Mouse (Mus musculus) hindbrain, embryonic 13.5 days (tissue): ENCODE results near the gene Ccdc28b. TPM values are rescaled to one million over a fixed set of nuclear protein-coding genes. Genes with fewer than 3 reads are reported as not detected.
A peak's percentile ranks its signal among the peaks of the same experiment; 100 is the strongest.

Source experiments
- ATAC-seq: fragments of 200-750 bp; cut with Nextera tagmentation; 2 replicates; pipeline ENCODE4 v1.8.0; 2017; ENCODE audit warnings: moderate TSS enrichment; ENCODE audit not compliant: low FRiP score
- H3K27ac ChIP-seq: fragments of 300-500 bp; sonication (generic); 2 replicates; pipeline ENCODE4 v1.5.1; 2015; ENCODE audit warnings: inconsistent platforms, mild to moderate bottlenecking, moderate library complexity
- H3K27me3 ChIP-seq: fragments of 300-500 bp; sonication (generic); 2 replicates; pipeline ENCODE4 v1.6.1; 2015; ENCODE audit warnings: mild to moderate bottlenecking, inconsistent platforms
- H3K36me3 ChIP-seq: fragments of 300-500 bp; sonication (generic); 2 replicates; pipeline ENCODE4 v1.6.1; 2015; ENCODE audit warnings: mild to moderate bottlenecking, inconsistent platforms
- H3K4me1 ChIP-seq: fragments of 300-500 bp; sonication (generic); replicated peaks from 2 replicates; pipeline ENCODE4 v1.6.1; 2015; ENCODE audit warnings: inconsistent platforms
- H3K4me2 ChIP-seq: fragments of 300-500 bp; sonication (generic); 2 replicates; pipeline ENCODE4 v1.6.1; 2015; ENCODE audit warnings: inconsistent platforms, mild to moderate bottlenecking, moderate library complexity
- H3K4me3 ChIP-seq: fragments of 300-500 bp; sonication (generic); 2 replicates; pipeline ENCODE4 v1.5.1; 2015; ENCODE audit warnings: mild to moderate bottlenecking, inconsistent platforms
- H3K9ac ChIP-seq: fragments of 300-500 bp; sonication (generic); 2 replicates; pipeline ENCODE4 v1.6.1; 2015; ENCODE audit warnings: mild to moderate bottlenecking, inconsistent platforms
- H3K9me3 ChIP-seq: fragments of 300-500 bp; sonication (generic); 2 replicates; pipeline ENCODE4 v1.6.1; 2016; ENCODE audit warnings: inconsistent platforms
- WGBS: fragments of 180-500 bp; shearing (Covaris S2); methylation state at CpG from one replicate; pipeline ENCODE4 v1.1.7; 2015; 5-methylcytosine and 5-hydroxymethylcytosine counted together
- polyA plus RNA-seq: library from polyadenylated mRNA; unstranded; fragments of >200 nt; fragmentation: Nextera tagmentation; extraction: Ambion mirVana; gene quantifications from 2 replicates; pipeline ENCODE4 v1.2.1, GENCODE M21; 2015

Ccdc28b gene
- polyA plus RNA-seq, 1 experiment from 2014 or later = 130 TPM

- Histone ChIP-seq H3K4me3 (no peak overlapping the region), H3K36me3 (no peaks in the 10 kb centered on the region), H3K9me3 (no peaks in the 10 kb centered on the region), H3K9ac (0 out of 2 replicates have a peak overlapping the region, but pooled peaks have one; percentile 57), H3K27ac (no peak overlapping the region), H3K27me3 (0 out of 2 replicates have a peak, but pooled peaks cover 5% of the 10 kb centered on the region), H3K4me1 (peaks cover 7% of the 10 kb centered on the region; the same call in 1 of the 2 replicates), H3K4me2 (no peak overlapping the region)
- no peak for ATAC-seq
- WGBS = 82% methylated on average over 7 of the region's 7 CpGs
Measured at GRCm38 (mm10) chr4:129577688-129578087, 46.1 kb downstream of the Ccdc28b start.

- 0 out of 2 replicates have a peak, but pooled peaks cover 5% of the 10 kb centered on the region for H3K27me3 ChIP-seq
- H3K4me3 ChIP-seq = no peak overlapping the region
- peak overlapping the region; percentile 25 for H3K4me2 ChIP-seq
- 32% methylated on average over 21 of the region's 21 CpGs for WGBS
- H3K4me1 ChIP-seq = peaks cover 7% of the 10 kb centered on the region; the same call in 1 of the 2 replicates
- H3K9ac ChIP-seq = peak overlapping the region; percentile 57
- H3K36me3 ChIP-seq = no peaks in the 10 kb centered on the region
- ATAC-seq = 0 out of 2 replicates have a peak, but pooled peaks have one; percentile 36
- H3K9me3 ChIP-seq = no peaks in the 10 kb centered on the region
- no peak overlapping the region for H3K27ac ChIP-seq
Measured at GRCm38 (mm10) chr4:129576863-129577491, 46.8 kb downstream of the Ccdc28b start.

- ATAC-seq = no peak
- Histone ChIP-seq H3K4me1 (peaks cover 7% of the 10 kb centered on the region; the same call in 1 of the 2 replicates), H3K4me2 (no peak overlapping the region), H3K9me3 (no peaks in the 10 kb centered on the region), H3K36me3 (no peaks in the 10 kb centered on the region), H3K27me3 (0 out of 2 replicates have a peak, but pooled peaks cover 5% of the 10 kb centered on the region), H3K4me3 (no peak overlapping the region), H3K9ac (no peak overlapping the region), H3K27ac (no peak overlapping the region)
- 59% methylated on average over 7 of the region's 8 CpGs for WGBS
Measured at GRCm38 (mm10) chr4:129575171-129575844, 48.4 kb downstream of the Ccdc28b start.

GRCm38 (mm10) chr4:129573430-129573829 lies 50.3 kb downstream of the Ccdc28b start, which contains the start of gene Lck:
Lck (minus strand) TSS chr4:129573641.
- 0 out of 2 replicates have a peak, but pooled peaks cover 5% of the 10 kb centered on the region for H3K27me3 ChIP-seq
- H3K4me3 ChIP-seq = no peak within 1 kb of the TSS
- no peak within 1 kb of the TSS for H3K4me2 ChIP-seq
- ATAC-seq = no peak
- H3K4me1 ChIP-seq = peaks cover 7% of the 10 kb centered on the region; the same call in 1 of the 2 replicates
- H3K9ac ChIP-seq = no peak within 1 kb of the TSS
- no peaks in the 10 kb centered on the region for H3K9me3 ChIP-seq
- WGBS = 91% methylated on average over 8 of the region's 8 CpGs
- H3K27ac ChIP-seq = no peak within 1 kb of the TSS
- H3K36me3 ChIP-seq = no peaks in the 10 kb centered on the region

GRCm38 (mm10) chr4:129573093-129573370 lies 50.7 kb downstream of the Ccdc28b start:
- H3K4me1 ChIP-seq = peaks cover 7% of the 10 kb centered on the region; the same call in 1 of the 2 replicates
- H3K36me3 ChIP-seq = no peaks in the 10 kb centered on the region
- ATAC-seq = no peak
- H3K9me3 ChIP-seq = no peaks in the 10 kb centered on the region
- 0 out of 2 replicates have a peak, but pooled peaks cover 2% of the 10 kb centered on the region for H3K27me3 ChIP-seq
- no peak overlapping the region for H3K27ac ChIP-seq
- H3K4me2 ChIP-seq = no peak overlapping the region
- H3K9ac ChIP-seq = no peak overlapping the region
- WGBS = 99% methylated on average over 4 of the region's 4 CpGs
- no peak overlapping the region for H3K4me3 ChIP-seq

GRCm38 (mm10) chr4:129572236-129573092 lies 51.3 kb downstream of the Ccdc28b start:
- Histone ChIP-seq H3K9me3 (no peaks in the 10 kb centered on the region), H3K27ac (no peak overlapping the region), H3K4me3 (no peak overlapping the region), H3K4me1 (peaks cover 7% of the 10 kb centered on the region; the same call in 1 of the 2 replicates), H3K27me3 (no peaks in the 10 kb centered on the region), H3K36me3 (no peaks in the 10 kb centered on the region), H3K4me2 (no peak overlapping the region), H3K9ac (no peak overlapping the region)
- no peak for ATAC-seq
- WGBS = 87% methylated on average over 13 of the region's 13 CpGs

- Histone ChIP-seq H3K9ac (no peak overlapping the region), H3K9me3 (no peaks in the 10 kb centered on the region), H3K4me1 (no peaks in the 10 kb centered on the region), H3K27me3 (no peaks in the 10 kb centered on the region), H3K27ac (no peak overlapping the region), H3K36me3 (no peaks in the 10 kb centered on the region), H3K4me3 (no peak overlapping the region), H3K4me2 (no peak overlapping the region)
- no peak for ATAC-seq
- 79% methylated on average over 8 of the region's 8 CpGs for WGBS
Measured at GRCm38 (mm10) chr4:129571551-129572084, 52.1 kb downstream of the Ccdc28b start.

- Histone ChIP-seq H3K27me3 (no peaks in the 10 kb centered on the region), H3K4me3 (no peak overlapping the region), H3K36me3 (no peaks in the 10 kb centered on the region), H3K9me3 (no peaks in the 10 kb centered on the region), H3K4me2 (no peak overlapping the region), H3K4me1 (no peaks in the 10 kb centered on the region), H3K9ac (no peak overlapping the region), H3K27ac (no peak overlapping the region)
- WGBS = 89% methylated on average over 6 of the region's 6 CpGs
- no peak for ATAC-seq
Measured at GRCm38 (mm10) chr4:129570028-129570427, 53.7 kb downstream of the Ccdc28b start.

Other genes with a start within 250 kb of the Ccdc28b start
- gene Zbtb8a, start 245.8 kb downstream of the Ccdc28b start, polyA plus RNA-seq = 18.9 and 20.7 TPM in 2 replicates
- gene Zbtb8b, start 183.1 kb downstream of the Ccdc28b start, polyA plus RNA-seq = 13.6 and 13.9 TPM in 2 replicates
- 34.9 and 36.2 TPM in 2 replicates for gene Bsdc1, start 162.4 kb downstream of the Ccdc28b start, polyA plus RNA-seq
- 0.13 TPM in 1 of 2 replicates, not detected in the other for gene Tssk3, start 132.9 kb downstream of the Ccdc28b start, polyA plus RNA-seq
- gene Fam229a, start 132.8 kb downstream of the Ccdc28b start, polyA plus RNA-seq = 0.36 TPM in 1 of 2 replicates, not detected in the other
- 1,788 and 1,829 TPM in 2 replicates for gene Marcksl1, start 110.4 kb downstream of the Ccdc28b start, polyA plus RNA-seq
- 111 and 113 TPM in 2 replicates for gene Hdac1, start 81.2 kb downstream of the Ccdc28b start, polyA plus RNA-seq
- gene Lck, start 50.3 kb downstream of the Ccdc28b start, polyA plus RNA-seq = 7.6 and 11.1 TPM in 2 replicates
- 0.80 and 0.87 TPM in 2 replicates for gene Fam167b, start 45.4 kb downstream of the Ccdc28b start, polyA plus RNA-seq
- gene Eif3i, start 23.3 kb downstream of the Ccdc28b start, polyA plus RNA-seq = 208 and 212 TPM in 2 replicates
- 195 and 196 TPM in 2 replicates for gene Tmem234, start 23.3 kb downstream of the Ccdc28b start, polyA plus RNA-seq
- 4.0 and 4.3 TPM in 2 replicates for gene Dcdc2b, start 9.7 kb downstream of the Ccdc28b start, polyA plus RNA-seq
- gene Iqcc, start 4.8 kb downstream of the Ccdc28b start, polyA plus RNA-seq = 30.0 and 37.8 TPM in 2 replicates
- 56.8 and 58.1 TPM in 2 replicates for gene Txlna, start 17.1 kb upstream of the Ccdc28b start, polyA plus RNA-seq
- gene Kpna6, start 48.8 kb upstream of the Ccdc28b start, polyA plus RNA-seq = 15.7 and 17.6 TPM in 2 replicates
- 16.8 and 18.4 TPM in 2 replicates for gene Tmem39b, start 72.9 kb upstream of the Ccdc28b start, polyA plus RNA-seq
- gene Khdrbs1, start 118.4 kb upstream of the Ccdc28b start, polyA plus RNA-seq = 157 TPM in 2 replicates
- gene Ptp4a2, start 187.3 kb upstream of the Ccdc28b start, polyA plus RNA-seq = 292 and 306 TPM in 2 replicates